Mouse (Mus musculus): ENCODE results near the gene Gria3. TPM values are rescaled to one million over a fixed set of nuclear protein-coding genes. Genes with fewer than 3 reads are reported as not detected.

Gene Gria3
- polyA plus RNA-seq, 1 experiment: 0.75 TPM

- Histone ChIP-seq H3K27me3 (ENCODE audit: control insufficient read depth, insufficient read depth, low read length) (no peaks in the 10 kb centered on the region), H3K27ac (ENCODE audit: insufficient read depth, low read length) (no peak overlapping the region), H3K36me3 (ENCODE audit: control insufficient read depth, insufficient read depth, low read length) (no peaks in the 10 kb centered on the region), H3K4me3 (ENCODE audit: extremely low read depth, insufficient read depth, insufficient read length) (no peak overlapping the region), H3K4me1 (ENCODE audit: control insufficient read depth, insufficient read depth, insufficient read length) (no peaks in the 10 kb centered on the region)
- WGBS: 30% methylated on average over 6 of the region's 6 CpGs
- TF ChIP-seq POLR2A (IDR thresholded peaks at IDR 0.05; ENCODE audit: low read depth, low read length): no peak
- no peak for TF ChIP-seq CTCF (IDR thresholded peaks at IDR 0.05; ENCODE audit: extremely low read depth, insufficient read depth, insufficient read length, insufficient replicate concordance)
- no peak for DNase-seq (ENCODE audit: low read depth in 1 of 2, low spot score in 2 of 2)
Observed at GRCm38 (mm10) chrX:41402656-41403055, 2.0 kb downstream of the Gria3 start.

DNA sequence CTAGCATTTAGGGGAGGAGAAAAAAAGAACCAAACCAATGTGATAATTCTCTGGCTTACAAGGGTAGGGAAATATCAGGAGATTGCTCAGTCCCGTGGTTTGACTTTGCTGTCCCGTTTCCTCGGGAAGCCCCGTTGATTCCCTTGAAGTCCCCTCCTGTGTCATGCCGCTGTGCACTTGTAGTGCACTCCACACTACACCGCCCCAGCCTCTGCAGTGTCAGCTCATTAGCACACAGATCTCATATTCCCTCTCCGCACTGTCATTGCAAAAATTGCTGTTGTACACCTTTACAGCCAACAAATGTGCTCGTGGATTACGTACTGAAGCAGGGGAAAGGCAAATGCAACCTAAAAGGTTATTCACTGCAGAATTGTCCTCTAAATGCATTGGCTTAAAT is 5.6 kb downstream of the Gria3 start:
- H3K36me3 ChIP-seq (ENCODE audit: control insufficient read depth, insufficient read depth, low read length): no peaks in the 10 kb centered on the region
- WGBS: 83% methylated on average over 9 of the region's 9 CpGs
- H3K27ac ChIP-seq (ENCODE audit: insufficient read depth, low read length): no peak overlapping the region
- H3K4me1 ChIP-seq (ENCODE audit: control insufficient read depth, insufficient read depth, insufficient read length): no peaks in the 10 kb centered on the region
- no peak for DNase-seq (ENCODE audit: low read depth in 1 of 2, low spot score in 2 of 2)
- H3K4me3 ChIP-seq (ENCODE audit: extremely low read depth, insufficient read depth, insufficient read length): no peak overlapping the region
- no peaks in the 10 kb centered on the region for H3K27me3 ChIP-seq (ENCODE audit: control insufficient read depth, insufficient read depth, low read length)
- no peak for TF ChIP-seq POLR2A (IDR thresholded peaks at IDR 0.05; ENCODE audit: low read depth, low read length)
- TF ChIP-seq CTCF (IDR thresholded peaks at IDR 0.05; ENCODE audit: extremely low read depth, insufficient read depth, insufficient read length, insufficient replicate concordance): no peak

DNA sequence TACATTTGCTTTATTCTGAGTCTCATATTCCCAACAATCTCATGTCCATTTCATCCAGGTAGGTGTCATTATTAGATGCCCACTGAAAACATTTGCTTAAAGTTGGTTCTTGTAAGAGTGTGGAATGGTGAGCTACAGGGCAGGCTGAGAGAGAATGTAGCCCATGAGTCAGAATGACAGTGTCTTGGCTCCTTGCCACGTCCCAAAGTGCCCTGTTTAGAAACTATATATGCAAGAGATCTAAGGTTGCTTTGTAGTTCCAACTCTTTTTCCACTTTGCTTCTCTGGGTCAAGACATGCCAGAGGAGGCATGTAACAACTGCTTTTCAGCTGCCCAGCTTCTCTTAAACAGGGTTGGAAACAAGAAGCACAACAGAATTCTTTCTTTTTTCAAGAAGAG is 9.1 kb downstream of the Gria3 start:
- 57% methylated on average over 1 of the region's 1 CpGs for WGBS
- DNase-seq (ENCODE audit: low read depth in 1 of 2, low spot score in 2 of 2): no peak
- Histone ChIP-seq H3K27me3 (ENCODE audit: control insufficient read depth, insufficient read depth, low read length) (no peaks in the 10 kb centered on the region), H3K4me3 (ENCODE audit: extremely low read depth, insufficient read depth, insufficient read length) (no peak overlapping the region), H3K4me1 (ENCODE audit: control insufficient read depth, insufficient read depth, insufficient read length) (no peaks in the 10 kb centered on the region), H3K27ac (ENCODE audit: insufficient read depth, low read length) (no peak overlapping the region), H3K36me3 (ENCODE audit: control insufficient read depth, insufficient read depth, low read length) (no peaks in the 10 kb centered on the region)
- TF ChIP-seq POLR2A (IDR thresholded peaks at IDR 0.05; ENCODE audit: low read depth, low read length): no peak
- no peak for TF ChIP-seq CTCF (IDR thresholded peaks at IDR 0.05; ENCODE audit: extremely low read depth, insufficient read depth, insufficient read length, insufficient replicate concordance)

DNA sequence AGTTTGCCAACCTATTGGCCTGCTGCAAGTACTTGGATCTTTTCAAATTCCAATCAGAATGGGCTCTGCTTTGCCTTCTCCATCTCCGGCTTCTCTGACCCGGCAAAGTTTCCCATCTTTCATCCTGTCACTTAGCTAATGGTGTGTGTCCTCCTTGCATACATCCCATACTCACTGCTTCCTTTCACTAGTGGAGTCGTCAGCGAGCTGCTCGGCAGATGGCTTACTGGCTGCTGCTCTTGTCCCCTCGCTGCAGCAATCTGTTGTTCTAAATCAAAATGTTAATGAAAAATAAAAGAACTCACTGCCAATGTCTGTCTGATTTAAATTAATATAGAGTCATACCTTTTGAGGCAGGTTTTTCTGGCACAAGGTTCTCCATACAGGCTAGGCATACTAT is 25.0 kb downstream of the Gria3 start:
- Histone ChIP-seq H3K27ac (ENCODE audit: insufficient read depth, low read length) (no peak overlapping the region), H3K36me3 (ENCODE audit: control insufficient read depth, insufficient read depth, low read length) (no peaks in the 10 kb centered on the region), H3K4me1 (ENCODE audit: control insufficient read depth, insufficient read depth, insufficient read length) (no peaks in the 10 kb centered on the region), H3K4me3 (ENCODE audit: extremely low read depth, insufficient read depth, insufficient read length) (no peak overlapping the region), H3K27me3 (ENCODE audit: control insufficient read depth, insufficient read depth, low read length) (no peaks in the 10 kb centered on the region)
- WGBS: 83% methylated on average over 6 of the region's 6 CpGs
- DNase-seq (ENCODE audit: low read depth in 1 of 2, low spot score in 2 of 2): no peak
- TF ChIP-seq POLR2A (IDR thresholded peaks at IDR 0.05; ENCODE audit: low read depth, low read length) (no peak), CTCF (IDR thresholded peaks at IDR 0.05; ENCODE audit: extremely low read depth, insufficient read depth, insufficient read length, insufficient replicate concordance) (no peak)

DNA sequence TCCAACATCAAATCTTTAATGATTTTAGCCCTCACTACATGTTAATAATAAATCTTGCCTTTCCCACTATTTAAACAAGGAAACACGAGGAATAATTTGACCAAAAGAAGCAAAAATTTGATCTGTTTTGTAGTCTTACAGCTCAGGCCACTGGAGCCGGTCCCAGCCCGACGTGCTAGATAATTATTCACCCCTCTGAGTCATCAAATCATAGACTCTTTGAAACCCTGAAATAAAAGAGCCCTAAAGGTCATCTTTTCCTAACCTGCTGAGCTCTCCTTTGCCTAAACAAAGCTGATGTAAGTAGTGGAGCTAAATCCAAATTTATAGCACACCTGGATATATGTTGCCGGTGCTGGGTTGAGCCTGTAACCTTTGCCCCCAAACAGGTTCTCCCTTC is 27.4 kb downstream of the Gria3 start:
- TF ChIP-seq CTCF (IDR thresholded peaks at IDR 0.05; ENCODE audit: extremely low read depth, insufficient read depth, insufficient read length, insufficient replicate concordance) (no peak), POLR2A (IDR thresholded peaks at IDR 0.05; ENCODE audit: low read depth, low read length) (no peak)
- no peak overlapping the region for H3K27ac ChIP-seq (ENCODE audit: insufficient read depth, low read length)
- H3K4me3 ChIP-seq (ENCODE audit: extremely low read depth, insufficient read depth, insufficient read length): no peak overlapping the region
- no peak for DNase-seq (ENCODE audit: low read depth in 1 of 2, low spot score in 2 of 2)
- 75% methylated on average over 5 of the region's 5 CpGs for WGBS
- H3K4me1 ChIP-seq (ENCODE audit: control insufficient read depth, insufficient read depth, insufficient read length): no peaks in the 10 kb centered on the region
- H3K36me3 ChIP-seq (ENCODE audit: control insufficient read depth, insufficient read depth, low read length): no peaks in the 10 kb centered on the region
- H3K27me3 ChIP-seq (ENCODE audit: control insufficient read depth, insufficient read depth, low read length): no peaks in the 10 kb centered on the region

GRCm38 (mm10) chrX:41435541-41435940 is 34.9 kb downstream of the Gria3 start:
- Histone ChIP-seq H3K27ac (ENCODE audit: insufficient read depth, low read length) (no peak overlapping the region), H3K27me3 (ENCODE audit: control insufficient read depth, insufficient read depth, low read length) (no peaks in the 10 kb centered on the region), H3K36me3 (ENCODE audit: control insufficient read depth, insufficient read depth, low read length) (no peaks in the 10 kb centered on the region), H3K4me3 (ENCODE audit: extremely low read depth, insufficient read depth, insufficient read length) (no peak overlapping the region), H3K4me1 (ENCODE audit: control insufficient read depth, insufficient read depth, insufficient read length) (no peaks in the 10 kb centered on the region)
- DNase-seq (ENCODE audit: low read depth in 1 of 2, low spot score in 2 of 2): no peak
- 39% methylated on average over 1 of the region's 1 CpGs for WGBS
- TF ChIP-seq POLR2A (IDR thresholded peaks at IDR 0.05; ENCODE audit: low read depth, low read length) (no peak), CTCF (IDR thresholded peaks at IDR 0.05; ENCODE audit: extremely low read depth, insufficient read depth, insufficient read length, insufficient replicate concordance) (no peak)

DNA sequence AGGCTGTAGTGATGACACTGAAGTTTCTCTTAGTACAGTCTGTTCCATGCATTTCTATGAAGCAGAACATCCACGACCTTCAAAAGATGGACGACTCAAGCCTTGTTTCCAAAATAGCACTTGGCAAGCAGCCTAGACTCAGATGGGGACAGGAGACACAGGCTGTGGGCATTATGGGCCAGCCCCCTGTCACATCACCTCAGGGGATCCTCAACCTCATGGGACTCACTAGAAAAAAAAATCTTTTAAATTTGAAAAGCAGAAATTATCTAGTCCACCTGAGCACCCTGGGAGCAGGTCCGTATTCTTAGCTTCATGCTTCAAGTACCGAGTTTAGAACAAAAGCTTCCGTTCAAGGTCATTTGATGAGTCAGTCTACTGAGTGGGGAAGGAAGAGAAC is 38.2 kb downstream of the Gria3 start:
- WGBS: 72% methylated on average over 5 of the region's 5 CpGs
- Histone ChIP-seq H3K27me3 (ENCODE audit: control insufficient read depth, insufficient read depth, low read length) (no peaks in the 10 kb centered on the region), H3K4me3 (ENCODE audit: extremely low read depth, insufficient read depth, insufficient read length) (no peak overlapping the region), H3K27ac (ENCODE audit: insufficient read depth, low read length) (no peak overlapping the region), H3K36me3 (ENCODE audit: control insufficient read depth, insufficient read depth, low read length) (no peaks in the 10 kb centered on the region), H3K4me1 (ENCODE audit: control insufficient read depth, insufficient read depth, insufficient read length) (no peaks in the 10 kb centered on the region)
- DNase-seq (ENCODE audit: low read depth in 1 of 2, low spot score in 2 of 2): no peak
- TF ChIP-seq CTCF (IDR thresholded peaks at IDR 0.05; ENCODE audit: extremely low read depth, insufficient read depth, insufficient read length, insufficient replicate concordance) (no peak), POLR2A (IDR thresholded peaks at IDR 0.05; ENCODE audit: low read depth, low read length) (no peak)

Measured in spleen, adult 2 months (tissue).